Mouse (Mus musculus): ENCODE results near the gene Nat9.
A peak's percentile ranks its signal among the peaks of the same experiment; 100 is the strongest.

The Nat9 gene

DNA sequence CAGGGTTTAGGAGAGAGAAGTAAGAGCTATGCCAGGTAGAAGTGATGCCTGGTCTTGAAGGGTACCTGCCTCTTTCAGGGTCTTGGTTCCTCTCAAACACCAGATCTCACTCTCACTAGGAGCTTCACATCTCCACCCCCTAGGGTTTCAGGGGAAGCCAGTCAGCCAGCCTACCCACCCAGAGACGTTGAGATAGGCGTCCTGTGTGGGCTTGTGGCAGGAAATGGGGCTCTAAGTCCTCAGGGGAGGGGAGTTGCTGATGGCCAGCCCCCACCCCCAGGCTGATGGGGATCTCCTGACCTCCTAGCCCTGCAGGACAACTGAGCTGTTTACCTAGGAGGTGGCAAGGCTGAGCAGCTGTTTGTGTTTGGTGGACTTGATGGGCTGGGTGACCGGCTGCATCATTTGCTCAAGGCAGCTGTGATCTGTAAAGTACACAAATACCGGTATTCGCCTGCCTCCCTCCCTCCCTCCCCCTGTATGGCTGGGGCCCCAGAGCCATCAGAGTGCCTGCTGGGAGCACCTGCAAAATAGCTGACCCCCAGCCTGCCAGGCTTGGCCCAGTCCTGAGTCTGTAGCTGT, 32.5 kb downstream of the Nat9 start:
- no peak for DNase-seq (ENCODE audit: low spot score in 2 of 2)

DNA sequence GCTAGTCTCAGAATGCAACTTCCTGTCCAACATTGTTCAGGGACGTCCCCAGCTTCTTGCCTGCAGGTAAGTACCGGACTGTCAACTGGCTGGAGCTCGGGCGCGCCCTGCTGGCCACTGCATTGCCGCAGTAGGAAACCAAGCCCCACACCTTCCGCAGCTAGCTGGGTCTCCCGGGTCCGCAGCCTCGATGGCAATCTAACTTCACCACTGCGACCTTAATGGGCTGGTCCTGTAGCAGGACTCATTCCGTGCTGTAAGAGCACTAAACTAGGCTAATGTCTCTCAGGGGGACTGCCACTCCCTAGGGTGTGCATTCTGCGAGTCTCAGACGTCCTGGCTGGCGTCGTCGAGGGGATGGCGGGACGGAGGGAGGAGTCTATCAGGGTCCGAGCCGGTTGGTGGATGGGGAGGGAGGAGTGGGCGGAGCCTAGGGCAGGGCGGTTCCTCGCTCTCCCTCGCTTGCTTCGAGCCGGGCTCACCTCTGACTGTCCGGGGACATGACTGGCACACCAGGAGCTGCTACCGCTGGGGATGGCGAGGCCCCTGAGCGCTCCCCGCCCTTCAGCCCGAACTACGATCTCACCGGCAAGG, 33.9 kb downstream of the Nat9 start:
- DNase-seq (ENCODE audit: low spot score in 2 of 2), result no peak

DNA sequence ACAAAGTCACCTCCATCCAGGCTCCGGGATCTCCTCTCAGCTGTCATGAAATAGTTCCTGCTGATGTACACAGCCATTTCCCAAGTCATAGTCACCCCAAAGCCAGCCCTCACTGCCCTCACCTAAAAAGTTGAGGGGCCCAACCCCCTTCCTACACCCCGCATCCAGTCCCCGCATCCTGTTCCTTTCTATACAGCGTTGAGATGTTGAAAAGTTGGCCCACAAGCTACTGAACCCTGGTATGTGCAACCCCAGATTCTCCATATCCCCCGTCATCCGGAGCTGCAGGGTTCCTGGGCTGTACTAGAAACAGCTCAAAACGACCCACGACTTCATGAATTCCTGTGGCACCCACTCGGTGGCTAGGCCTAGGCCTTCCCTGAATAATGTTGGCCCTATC, 34.6 kb downstream of the Nat9 start:
- DNase-seq (ENCODE audit: low spot score in 2 of 2), result no peak

DNA sequence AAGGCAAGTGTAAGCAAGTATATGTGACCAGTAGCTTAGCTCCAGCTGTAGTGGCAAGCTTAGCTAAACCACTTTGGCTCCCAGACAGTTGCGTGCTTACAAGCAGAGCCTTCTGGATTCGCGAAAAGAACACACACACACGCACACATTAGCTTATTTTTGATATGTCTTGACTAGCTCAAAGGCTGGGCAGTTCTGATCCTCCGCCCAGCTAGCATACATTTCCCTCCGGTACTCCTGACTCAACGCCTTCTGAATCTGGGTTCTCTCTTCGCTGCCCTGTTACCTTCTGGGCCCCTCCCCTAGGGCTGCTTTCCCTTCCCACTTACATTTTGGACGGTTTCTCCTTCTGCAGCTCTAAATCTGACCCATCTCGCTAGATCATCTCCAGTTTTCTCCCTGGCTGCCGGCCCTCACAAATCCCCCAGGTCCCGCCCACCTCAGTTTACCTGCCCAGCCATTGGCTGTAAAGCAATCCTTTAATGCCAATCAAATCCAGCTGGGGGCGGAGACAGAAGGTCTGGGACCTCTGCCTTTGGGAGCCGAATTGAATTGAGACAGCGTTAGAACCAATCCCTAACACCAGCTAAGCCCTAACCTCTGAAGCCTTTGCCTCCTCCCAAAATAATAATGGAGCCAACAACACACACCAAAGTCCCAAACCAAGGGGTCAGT, 35.8 kb downstream of the Nat9 start:
- no peak for DNase-seq (ENCODE audit: low spot score in 2 of 2)

DNA sequence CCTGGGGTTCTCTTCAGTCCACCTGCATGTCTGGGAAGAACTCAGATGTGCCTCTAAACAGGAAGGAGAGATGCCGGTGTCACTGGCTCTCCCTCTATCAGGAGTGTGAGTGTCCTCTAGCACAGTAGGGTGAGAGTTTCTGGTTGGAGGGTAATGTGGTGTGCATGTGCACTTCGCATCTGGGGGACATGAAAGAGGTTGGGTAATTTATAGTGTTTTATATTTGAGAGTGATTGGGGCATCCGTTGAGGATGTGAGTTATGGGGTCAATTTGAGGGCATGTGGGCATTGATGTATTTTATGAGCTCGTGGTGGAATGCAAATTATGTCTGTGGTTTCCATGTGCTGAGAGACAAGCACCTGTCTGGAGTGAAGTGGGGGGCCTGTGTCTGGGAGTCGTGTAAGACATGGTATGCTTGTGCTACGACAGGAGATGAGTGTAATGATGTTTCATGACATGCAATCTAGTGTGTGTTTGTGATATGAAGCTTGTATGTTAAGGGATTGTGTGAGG, 36.9 kb downstream of the Nat9 start:
- DNase-seq (ENCODE audit: low spot score in 2 of 2), result no peak

DNA sequence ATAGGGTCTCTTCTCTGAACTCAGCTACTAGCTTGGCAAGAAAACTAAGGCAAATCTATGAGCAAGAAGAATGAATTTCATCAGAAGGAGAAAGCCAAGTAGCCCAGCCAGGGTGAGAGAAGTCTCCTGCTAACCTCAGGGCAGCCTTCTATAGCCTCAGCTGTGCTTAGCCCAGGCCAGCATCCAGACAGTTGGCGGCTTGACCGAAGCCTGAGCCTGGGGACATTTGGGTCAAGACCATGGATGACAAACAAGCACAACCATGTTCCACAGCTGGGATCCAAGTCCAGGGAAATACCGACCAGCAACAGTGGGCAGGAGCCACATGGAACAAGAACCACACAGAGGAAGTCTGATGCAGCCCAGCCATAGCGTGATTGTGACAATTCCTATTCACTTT, 39.8 kb downstream of the Nat9 start:
- no peak for DNase-seq (ENCODE audit: low spot score in 2 of 2)

DNA sequence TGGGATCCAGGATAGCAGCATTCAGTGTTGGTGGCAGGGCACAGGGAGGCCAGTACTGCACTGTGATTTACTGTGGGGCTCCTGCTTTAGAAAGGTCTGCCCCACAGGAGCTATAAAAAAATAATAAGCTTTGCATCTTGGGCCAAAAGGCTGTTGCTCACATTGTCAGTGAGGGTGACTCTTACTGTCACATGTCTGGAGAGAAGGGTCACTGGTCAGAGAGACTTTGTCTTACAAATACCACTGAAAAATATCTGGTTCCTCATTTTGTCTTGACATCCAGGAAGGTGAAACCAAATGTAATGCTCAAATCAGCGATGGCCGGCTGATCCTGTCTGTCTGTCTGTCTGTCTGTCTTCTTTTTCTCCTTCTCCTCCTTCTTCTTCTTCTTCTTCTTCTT, 45.7 kb downstream of the Nat9 start:
- DNase-seq (ENCODE audit: low spot score in 2 of 2), result no peak

DNA sequence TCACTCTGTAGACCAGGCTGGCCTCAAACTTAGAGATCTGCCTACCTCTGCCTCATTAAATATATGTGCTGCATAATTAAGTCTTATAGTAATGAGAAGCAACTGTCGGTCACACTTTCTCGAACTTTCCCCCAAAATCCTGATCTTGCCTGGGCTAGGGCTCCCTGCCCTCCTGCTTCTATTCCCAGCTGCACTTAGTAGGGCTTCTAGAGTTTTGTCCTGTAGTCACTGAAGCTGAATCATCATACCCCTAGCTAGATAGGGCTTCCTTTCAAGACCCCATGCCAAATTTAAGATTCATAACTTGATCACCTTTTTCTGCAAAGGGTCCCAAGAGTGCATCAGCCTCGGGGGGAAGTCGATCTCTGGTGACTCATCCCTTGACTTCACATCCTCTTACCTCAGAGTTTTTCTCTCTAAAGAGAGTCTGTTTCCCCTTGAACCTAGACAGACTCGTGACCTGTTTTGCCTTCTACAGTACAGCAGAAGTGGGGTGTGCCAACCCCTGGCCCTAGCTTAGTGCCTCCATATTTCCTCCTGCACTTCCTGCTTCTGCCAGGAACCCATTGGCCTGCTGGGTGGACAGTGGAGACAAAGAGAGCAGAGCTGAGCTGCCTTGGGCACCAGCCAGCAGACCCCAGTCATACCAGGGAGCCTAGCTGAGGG, 48.9 kb downstream of the Nat9 start:
- DNase-seq (ENCODE audit: low spot score in 2 of 2), result no peak

DNA sequence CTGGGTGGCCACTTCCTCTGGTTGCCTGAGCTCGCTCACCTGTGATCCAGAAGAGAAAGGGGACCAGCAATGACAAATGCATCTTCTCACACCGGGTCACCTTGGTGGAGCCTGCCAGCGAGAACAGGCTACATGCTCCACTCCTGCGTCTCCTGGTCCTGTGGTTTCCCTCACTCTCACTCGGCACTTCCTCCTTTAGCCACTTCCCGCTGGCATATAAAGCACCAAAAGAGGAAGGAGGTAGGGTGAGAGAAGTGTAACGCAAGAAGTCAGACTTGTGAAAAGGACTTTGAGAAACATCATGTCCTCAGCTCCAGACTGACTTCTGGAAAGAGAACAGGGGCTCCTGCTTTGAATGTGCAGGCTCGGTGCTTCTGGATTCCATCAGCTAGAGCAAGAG, 53.9 kb downstream of the Nat9 start, which contains the start of gene Cd300lf:
Cd300lf (minus strand) TSS at position 193 of the 400 bp plus-strand sequence.
- peak in 1 of 2 experiments; percentile 7 for DNase-seq (ENCODE audit: low spot score in 2 of 2)
